Mouse (Mus musculus) spleen, adult 2 months (tissue): ENCODE measurements at regions not wholly inside any gene's neighbourhood (a gene's known extent, or its start where the extent isn't known, plus 50 kb on each side); places are given as distances from the start of the nearest gene placed in this dataset.

Experiments used
- CTCF ChIP-seq: fragments of 200-500 bp; IDR thresholded peaks from 2 replicates; pipeline ENCODE4 v1.5.1; 2011; ENCODE audit warnings: mild to moderate bottlenecking, inconsistent platforms; ENCODE audit not compliant: insufficient read depth, insufficient read length, insufficient replicate concordance; ENCODE audit errors: extremely low read depth
- POLR2A ChIP-seq: fragments of 200-500 bp; IDR thresholded peaks from 2 replicates; pipeline ENCODE4 v1.6.1; 2011; ENCODE audit warnings: low read depth, low read length, inconsistent platforms

- TF ChIP-seq CTCF (no peak), POLR2A (no peak)
Observed at GRCm38 (mm10) chr1:126947860-126948259, 117.3 kb upstream of the Nckap5 start.
